Mouse (Mus musculus): Measurements from ENCODE around the gene Gm4303. TPM values are rescaled to one million over a fixed set of nuclear protein-coding genes. Genes with fewer than 3 reads are reported as not detected.
"Not testable (repeated sequence)": the region's sequence is repeated elsewhere in the genome, so short reads cannot be mapped to it uniquely, and the experiment has no call there.

The Gm4303 gene
- total RNA-seq (2014; fragmentation: Nextera tagmentation) (not detected in 2 replicates), total RNA-seq (2017) (not detected in 2 replicates)

- not testable (repeated sequence) for ATAC-seq (replicated peaks; ENCODE audit: low FRiP score, low TSS enrichment, poor library complexity, severe bottlenecking)
These were observed at the start of gene Gm4303 for GRCm38 (mm10) chr10:100345672-100346071. Gm4303 (plus strand) TSS chr10:100345972.

- no peak for ATAC-seq (replicated peaks; ENCODE audit: low FRiP score, low TSS enrichment, poor library complexity, severe bottlenecking)
These were observed 49.7 kb upstream of the Gm4303 start for GRCm38 (mm10) chr10:100296105-100296504.

GRCm38 (mm10) chr10:100300106-100300505 is 45.7 kb upstream of the Gm4303 start:
- not testable (repeated sequence) for ATAC-seq (replicated peaks; ENCODE audit: low FRiP score, low TSS enrichment, poor library complexity, severe bottlenecking)

GRCm38 (mm10) chr10:100335376-100335775 is 10.4 kb upstream of the Gm4303 start, which contains the start of gene Gm4301:
Gm4301 (plus strand) TSS chr10:100335676.
- ATAC-seq (replicated peaks; ENCODE audit: low FRiP score, low TSS enrichment, poor library complexity, severe bottlenecking): not testable (repeated sequence)

GRCm38 (mm10) chr10:100340536-100340935 is 5.2 kb upstream of the Gm4303 start, which contains the start of gene Gm4302:
Gm4302 (plus strand) TSS chr10:100340836.
- ATAC-seq (replicated peaks; ENCODE audit: low FRiP score, low TSS enrichment, poor library complexity, severe bottlenecking): not testable (repeated sequence)

- not testable (repeated sequence) for ATAC-seq (replicated peaks; ENCODE audit: low FRiP score, low TSS enrichment, poor library complexity, severe bottlenecking)
These were observed 5.0 kb downstream of the Gm4303 start, which contains the start of gene Gm4305 for GRCm38 (mm10) chr10:100350793-100351192. Gm4305 (plus strand) TSS chr10:100351093.

GRCm38 (mm10) chr10:100356841-100357240 is 11.1 kb downstream of the Gm4303 start:
- not testable (repeated sequence) for ATAC-seq (replicated peaks; ENCODE audit: low FRiP score, low TSS enrichment, poor library complexity, severe bottlenecking)

GRCm38 (mm10) chr10:100361038-100361437 is 15.3 kb downstream of the Gm4303 start, which contains the start of gene Gm4307:
Gm4307 (plus strand) TSS chr10:100361338.
- not testable (repeated sequence) for ATAC-seq (replicated peaks; ENCODE audit: low FRiP score, low TSS enrichment, poor library complexity, severe bottlenecking)

- ATAC-seq (replicated peaks; ENCODE audit: low FRiP score, low TSS enrichment, poor library complexity, severe bottlenecking): not testable (repeated sequence)
These were observed 36.7 kb downstream of the Gm4303 start, which contains the start of gene Gm4312 for GRCm38 (mm10) chr10:100382460-100382859. Gm4312 (minus strand) TSS chr10:100382560.

Other genes starting within 250 kb of the Gm4303 start
- not detected in 2 replicates for gene Gm4301, start 10.3 kb upstream of the Gm4303 start, total RNA-seq (2014; fragmentation: Nextera tagmentation)
- not detected in 2 replicates for gene Gm4301, start 10.3 kb upstream of the Gm4303 start, total RNA-seq (2017)
- gene Gm4302, start 5.1 kb upstream of the Gm4303 start, total RNA-seq (2014; fragmentation: Nextera tagmentation): not detected in 2 replicates
- gene Gm4302, start 5.1 kb upstream of the Gm4303 start, total RNA-seq (2017): not detected in 2 replicates
- gene Gm4305, start 5.1 kb downstream of the Gm4303 start, total RNA-seq (2014; fragmentation: Nextera tagmentation): not detected in 2 replicates
- not detected in 2 replicates for gene Gm4305, start 5.1 kb downstream of the Gm4303 start, total RNA-seq (2017)
- not detected in 2 replicates for gene Gm4307, start 15.4 kb downstream of the Gm4303 start, total RNA-seq (2014; fragmentation: Nextera tagmentation)
- not detected in 2 replicates for gene Gm4307, start 15.4 kb downstream of the Gm4303 start, total RNA-seq (2017)
- gene Gm4312, start 36.6 kb downstream of the Gm4303 start, total RNA-seq (2014; fragmentation: Nextera tagmentation): not detected in 2 replicates
- gene Gm4312, start 36.6 kb downstream of the Gm4303 start, total RNA-seq (2017): not detected in 2 replicates
- 15.4 and 32.2 TPM in 2 replicates for gene Tmtc3, start 141.4 kb downstream of the Gm4303 start, total RNA-seq (2014; fragmentation: Nextera tagmentation)
- 6.6 and 7.9 TPM in 2 replicates for gene Tmtc3, start 141.4 kb downstream of the Gm4303 start, total RNA-seq (2017)
- 24.8 and 43.7 TPM in 2 replicates for gene Cep290, start 141.6 kb downstream of the Gm4303 start, total RNA-seq (2014; fragmentation: Nextera tagmentation)
- 23.8 and 26.2 TPM in 2 replicates for gene Cep290, start 141.6 kb downstream of the Gm4303 start, total RNA-seq (2017)
- 29.4 and 30.3 TPM in 2 replicates for gene 4930430F08Rik, start 244.5 kb downstream of the Gm4303 start, total RNA-seq (2014; fragmentation: Nextera tagmentation)
- gene 4930430F08Rik, start 244.5 kb downstream of the Gm4303 start, total RNA-seq (2017): 19.1 and 26.2 TPM in 2 replicates
- gene 1700017N19Rik, start 244.5 kb downstream of the Gm4303 start, total RNA-seq (2014; fragmentation: Nextera tagmentation): not detected in 2 replicates
- not detected in 2 replicates for gene 1700017N19Rik, start 244.5 kb downstream of the Gm4303 start, total RNA-seq (2017)

Data from megakaryocyte-erythroid progenitor cell, adult 5-6 weeks (primary cell).